ENCODE assay signal across 22 mouse cellular contexts in genomic region chr2:152924543-152924942, GRCm38 (mm10). TPM values are rescaled to one million over a fixed set of nuclear protein-coding genes. Genes with fewer than 3 reads are reported as not detected.
DNase-seq lines count a peak whose midpoint lies in the region; ATAC-seq and TF ChIP-seq lines count a peak whose summit lies in the region.
"Had no signal": no experiment of that assay in that cellular context is flagged by ENCODE, and none has a peak within 500 bp of the region (broad histone marks: within the 10 kb centered on the region; RNA-seq: fewer than 3 reads in every experiment).

No protein-coding gene starts in this region.

- no peaks in the 10 kb centered on the region for H3K79me2 ChIP-seq in heart, adult 2 months (replicated peaks; ENCODE audit: control insufficient read depth, insufficient read depth, low read length)

- H3K9me3 ChIP-seq in kidney, embryonic 14.5 days (ENCODE audit: control insufficient read depth, low read length): no peaks in the 10 kb centered on the region
- H3K9me3 ChIP-seq in embryonic facial prominence, embryonic 11.5 days (replicated peaks; ENCODE audit: control insufficient read depth, low read length): no peaks in the 10 kb centered on the region
- H3K9me3 ChIP-seq in liver, embryonic 11.5 days (ENCODE audit: control insufficient read depth, low read length): no peaks in the 10 kb centered on the region
- H3K9me3 ChIP-seq: embryonic facial prominence, embryonic 13.5 days; liver, embryonic 15.5 days had no signal

- no peak for ATAC-seq in kidney, embryonic 14.5 days (ENCODE audit: low FRiP score, low TSS enrichment)
- ATAC-seq in embryonic facial prominence, embryonic 11.5 days (replicated peaks; ENCODE audit: insufficient number of reproducible peaks, low FRiP score, low TSS enrichment, low read depth): no peak
- ATAC-seq in liver, embryonic 11.5 days (replicated peaks; ENCODE audit: low FRiP score): no peak
- ATAC-seq: forebrain, postnatal 0 days; hindbrain, embryonic 16.5 days; intestine, postnatal 0 days had no signal

- 62% methylated on average over 5 of the region's 5 CpGs for WGBS in heart, adult 2 months
- WGBS in kidney, embryonic 14.5 days: 79% methylated on average over 5 of the region's 5 CpGs
- 75% methylated on average over 5 of the region's 5 CpGs for WGBS in embryonic facial prominence, embryonic 11.5 days
- 48% methylated on average over 5 of the region's 5 CpGs for WGBS in liver, embryonic 11.5 days

- no peak overlapping the region for H3K4me3 ChIP-seq in heart, adult 2 months
- H3K4me3 ChIP-seq in kidney, embryonic 14.5 days (ENCODE audit: low read length): no peak overlapping the region
- H3K4me3 ChIP-seq in embryonic facial prominence, embryonic 11.5 days (ENCODE audit: low read depth, low read length): no peak overlapping the region
- H3K4me3 ChIP-seq in liver, embryonic 11.5 days (ENCODE audit: low read depth, low read length): no peak overlapping the region
- H3K4me3 ChIP-seq: embryonic facial prominence, embryonic 13.5 days; liver, embryonic 15.5 days had no signal

- no peaks in the 10 kb centered on the region for H3K27me3 ChIP-seq in heart, adult 2 months (ENCODE audit: control insufficient read depth, insufficient read depth, low read length)
- no peaks in the 10 kb centered on the region for H3K27me3 ChIP-seq in kidney, embryonic 14.5 days (ENCODE audit: control insufficient read depth, insufficient read depth, low read length)
- H3K27me3 ChIP-seq in embryonic facial prominence, embryonic 11.5 days (ENCODE audit: control insufficient read depth, insufficient read depth, low read length): no peaks in the 10 kb centered on the region
- no peaks in the 10 kb centered on the region; the same call in 1 of the 2 replicates for H3K27me3 ChIP-seq in liver, embryonic 11.5 days (replicated peaks; ENCODE audit: control insufficient read depth, insufficient read depth, low read length)
- H3K27me3 ChIP-seq: embryonic facial prominence, embryonic 13.5 days; liver, embryonic 15.5 days had no signal

- peak overlapping the region; percentile 74 for H3K27ac ChIP-seq in heart, adult 2 months
- H3K27ac ChIP-seq in kidney, embryonic 14.5 days (ENCODE audit: low read depth, low read length): peak overlapping the region; percentile 82; the same call in 1 of the 2 replicates
- peak overlapping the region; percentile 82; the same call in 1 of the 2 replicates for H3K27ac ChIP-seq in embryonic facial prominence, embryonic 11.5 days (replicated peaks; ENCODE audit: low read depth, low read length)
- no peak overlapping the region for H3K27ac ChIP-seq in liver, embryonic 11.5 days (ENCODE audit: low read depth, low read length)
- H3K27ac ChIP-seq: embryonic facial prominence, embryonic 13.5 days; liver, embryonic 15.5 days had no signal

- TF ChIP-seq POLR2A in heart, adult 2 months (IDR thresholded peaks at IDR 0.05; ENCODE audit: insufficient read depth, low read depth, low read length): no peak

- no peak overlapping the region for H3K4me2 ChIP-seq in kidney, embryonic 14.5 days (replicated peaks; ENCODE audit: low read depth, low read length)
- no peak overlapping the region for H3K4me2 ChIP-seq in embryonic facial prominence, embryonic 11.5 days (ENCODE audit: low read depth, low read length)
- no peak overlapping the region for H3K4me2 ChIP-seq in liver, embryonic 11.5 days
- H3K4me2 ChIP-seq: embryonic facial prominence, embryonic 13.5 days; liver, embryonic 15.5 days had no signal

- TF ChIP-seq EP300 in heart, adult 2 months (IDR thresholded peaks at IDR 0.05; ENCODE audit: insufficient read depth, low read depth, low read length): no peak

- H3K9ac ChIP-seq in heart, adult 2 months (ENCODE audit: low read depth, low read length): no peak overlapping the region
- H3K9ac ChIP-seq in kidney, embryonic 14.5 days (ENCODE audit: low read depth, low read length): no peak overlapping the region
- H3K9ac ChIP-seq in embryonic facial prominence, embryonic 11.5 days (replicated peaks; ENCODE audit: low read length): no peak overlapping the region
- no peak overlapping the region for H3K9ac ChIP-seq in liver, embryonic 11.5 days (ENCODE audit: low read depth, low read length)
- H3K9ac ChIP-seq: embryonic facial prominence, embryonic 13.5 days; forebrain, postnatal 0 days; liver, embryonic 15.5 days had no signal

- no peak for DNase-seq in heart, adult 2 months
- no peak for DNase-seq in heart, adult 18-20 months
- DNase-seq in kidney, postnatal 25 days: no peak
- DNase-seq in 416B (ENCODE audit: low read depth): peak; percentile 87
- no peak for DNase-seq in embryonic facial prominence, embryonic 11.5 days (ENCODE audit: low spot score)
- no peak for DNase-seq in liver, embryonic 11.5 days (ENCODE audit: low spot score)
- no peak for DNase-seq in adrenal gland, postnatal 25 days
- DNase-seq: cerebellum, adult 9-10 months; forebrain, postnatal 0 days; lung, postnatal 10 days; midbrain, embryonic 14.5 days; thymus, adult 18-20 months had no signal

- H3K4me1 ChIP-seq in heart, adult 2 months (ENCODE audit: control insufficient read depth, insufficient read depth, low read length): peaks cover 22% of the 10 kb centered on the region
- H3K4me1 ChIP-seq in kidney, embryonic 14.5 days (ENCODE audit: control insufficient read depth, insufficient read depth, low read length): peaks cover 48% of the 10 kb centered on the region
- peaks cover 9% of the 10 kb centered on the region for H3K4me1 ChIP-seq in embryonic facial prominence, embryonic 11.5 days (ENCODE audit: control insufficient read depth, insufficient read depth, low read length)
- H3K4me1 ChIP-seq in liver, embryonic 11.5 days (replicated peaks; ENCODE audit: control insufficient read depth, insufficient read depth, low read length): no peaks in the 10 kb centered on the region
- H3K4me1 ChIP-seq: liver, embryonic 15.5 days had no signal

- H3K36me3 ChIP-seq in heart, adult 2 months (ENCODE audit: control insufficient read depth, insufficient read depth, low read length): no peaks in the 10 kb centered on the region
- no peaks in the 10 kb centered on the region for H3K36me3 ChIP-seq in kidney, embryonic 14.5 days (ENCODE audit: control insufficient read depth, insufficient read depth, low read length)
- no peaks in the 10 kb centered on the region for H3K36me3 ChIP-seq in embryonic facial prominence, embryonic 11.5 days (replicated peaks; ENCODE audit: control insufficient read depth, insufficient read depth, low read depth, low read length)
- H3K36me3 ChIP-seq in liver, embryonic 11.5 days (ENCODE audit: control insufficient read depth, insufficient read depth, low read length): no peaks in the 10 kb centered on the region
- H3K36me3 ChIP-seq: embryonic facial prominence, embryonic 13.5 days; liver, embryonic 15.5 days had no signal

- intact Hi-C loops in heart, adult 2 months (cut with DNase I): no loop called here

- TF ChIP-seq CTCF in heart, adult 2 months (IDR thresholded peaks at IDR 0.05): no peak

RNA-seq across cellular contexts. Expression of gene Foxs1, which starts 8.5 kb away (rescaled TPM):
- 1 to 10 TPM; 1.7 to 3.5 TPM for total RNA-seq in heart, adult 2 months (2021)
- polyA plus RNA-seq in heart, adult 2 months (2012; rRNA removed): 9.0 and 10.5 TPM in 2 replicates
- total RNA-seq in heart, adult 18-20 months (2021): 1 to 10 TPM; 2.2 to 2.6 TPM
- polyA plus RNA-seq in kidney, embryonic 14.5 days (2014; fragmentation: Nextera tagmentation; extraction: Ambion mirVana): 4.4 and 4.8 TPM in 2 replicates
- polyA plus RNA-seq in embryonic facial prominence, embryonic 11.5 days (2014; fragmentation: Nextera tagmentation; extraction: Ambion mirVana): 0.74 and 0.79 TPM in 2 replicates
- 0.21 and 0.36 TPM in 2 replicates for polyA plus RNA-seq in liver, embryonic 11.5 days (2014; fragmentation: Nextera tagmentation; extraction: Ambion mirVana)
- 2.1 and 2.9 TPM in 2 replicates for total RNA-seq in adrenal gland, postnatal 25 days (2021)
- total RNA-seq: common myeloid progenitor, adult 5-6 weeks; megakaryocyte progenitor cell, adult 5-6 weeks had no signal

RNA-seq across cellular contexts. Expression of gene Mylk2, which starts 13.4 kb away (rescaled TPM):
- under 1 TPM; 0.08 to 0.09 TPM for total RNA-seq in heart, adult 2 months (2021)
- 0.18 and 0.29 TPM in 2 replicates for polyA plus RNA-seq in heart, adult 2 months (2012; rRNA removed)
- under 1 TPM in 1 of 2 experiments, not detected in 1; 0.13 TPM for total RNA-seq in heart, adult 18-20 months (2021)
- 0.13 TPM in 1 of 2 replicates, not detected in the other for polyA plus RNA-seq in kidney, embryonic 14.5 days (2014; fragmentation: Nextera tagmentation; extraction: Ambion mirVana)
- 0.08 TPM in 1 of 2 replicates, not detected in the other for polyA plus RNA-seq in embryonic facial prominence, embryonic 11.5 days (2014; fragmentation: Nextera tagmentation; extraction: Ambion mirVana)
- not detected in 2 replicates for polyA plus RNA-seq in liver, embryonic 11.5 days (2014; fragmentation: Nextera tagmentation; extraction: Ambion mirVana)
- total RNA-seq in adrenal gland, postnatal 25 days (2021): not detected in 2 replicates
- total RNA-seq: common myeloid progenitor, adult 5-6 weeks; left cerebral cortex, postnatal 10 days; megakaryocyte progenitor cell, adult 5-6 weeks had no signal
- polyA plus RNA-seq: embryonic facial prominence, embryonic 13.5 days; forebrain, postnatal 0 days; intestine, postnatal 0 days; midbrain, embryonic 14.5 days; neural tube, embryonic 14.5 days had no signal

RNA-seq across cellular contexts. Expression of gene Dusp15, which starts 27.0 kb away (rescaled TPM):
- not detected for total RNA-seq in heart, adult 2 months (2021)
- 0.25 and 0.26 TPM in 2 replicates for polyA plus RNA-seq in heart, adult 2 months (2012; rRNA removed)
- not detected for total RNA-seq in heart, adult 18-20 months (2021)
- polyA plus RNA-seq in kidney, embryonic 14.5 days (2014; fragmentation: Nextera tagmentation; extraction: Ambion mirVana): 2.3 and 2.5 TPM in 2 replicates
- 0.45 and 1.00 TPM in 2 replicates for polyA plus RNA-seq in embryonic facial prominence, embryonic 11.5 days (2014; fragmentation: Nextera tagmentation; extraction: Ambion mirVana)
- not detected in 2 replicates for polyA plus RNA-seq in liver, embryonic 11.5 days (2014; fragmentation: Nextera tagmentation; extraction: Ambion mirVana)
- total RNA-seq in adrenal gland, postnatal 25 days (2021): 1.0 and 4.9 TPM in 2 replicates
- total RNA-seq: common myeloid progenitor, adult 5-6 weeks; megakaryocyte progenitor cell, adult 5-6 weeks had no signal
- polyA plus RNA-seq: liver, embryonic 15.5 days had no signal

RNA-seq across cellular contexts. Expression of gene Ttll9, which starts 37.7 kb away (rescaled TPM):
- not detected for total RNA-seq in heart, adult 2 months (2021)
- polyA plus RNA-seq in heart, adult 2 months (2012; rRNA removed): 0.61 TPM in 1 of 2 replicates, not detected in the other
- total RNA-seq in heart, adult 18-20 months (2021): not detected
- polyA plus RNA-seq in kidney, embryonic 14.5 days (2014; fragmentation: Nextera tagmentation; extraction: Ambion mirVana): 1.1 and 1.2 TPM in 2 replicates
- polyA plus RNA-seq in embryonic facial prominence, embryonic 11.5 days (2014; fragmentation: Nextera tagmentation; extraction: Ambion mirVana): 0.89 and 1.6 TPM in 2 replicates
- polyA plus RNA-seq in liver, embryonic 11.5 days (2014; fragmentation: Nextera tagmentation; extraction: Ambion mirVana): 0.35 and 0.62 TPM in 2 replicates
- not detected in 2 replicates for total RNA-seq in adrenal gland, postnatal 25 days (2021)
- total RNA-seq: heart, postnatal 25 days had no signal
